Mouse (Mus musculus) c-Kit-positive CD71-negative TER-119-negative erythroid progenitor cells, embryonic 14.5 days (primary cell): ENCODE measurements around the gene Atf7.
A peak's percentile ranks its signal among the peaks of the same experiment; 100 is the strongest.

Experiments
- DNase-seq: peaks from one replicate; pipeline ENCODE4 v3.0.0-alpha.2; 2013; ENCODE audit warnings: low read depth

Atf7 gene

GRCm38 (mm10) chr15:102515791-102516190 is 109.5 kb downstream of the Atf7 start:
- no peak for DNase-seq

DNA sequence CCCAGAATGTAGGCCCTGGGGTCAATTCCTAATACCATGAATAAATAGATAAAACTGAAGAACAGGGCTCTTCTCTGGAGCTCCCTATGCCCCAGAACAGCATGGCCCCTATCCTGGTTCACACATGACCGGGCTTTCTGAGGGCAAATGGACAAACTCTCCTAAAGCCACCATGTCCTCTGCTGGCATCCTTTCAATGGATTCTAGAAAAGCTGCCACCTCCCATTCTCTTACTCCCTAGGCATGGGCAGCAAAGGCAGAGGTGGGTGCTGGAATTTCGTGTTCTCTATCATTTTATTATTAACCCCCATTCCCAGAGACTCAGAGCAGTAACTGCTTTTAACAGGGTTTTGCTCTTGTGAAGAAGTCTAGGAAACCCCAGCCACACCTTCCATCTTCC is 110.0 kb downstream of the Atf7 start:
- no peak for DNase-seq

DNA sequence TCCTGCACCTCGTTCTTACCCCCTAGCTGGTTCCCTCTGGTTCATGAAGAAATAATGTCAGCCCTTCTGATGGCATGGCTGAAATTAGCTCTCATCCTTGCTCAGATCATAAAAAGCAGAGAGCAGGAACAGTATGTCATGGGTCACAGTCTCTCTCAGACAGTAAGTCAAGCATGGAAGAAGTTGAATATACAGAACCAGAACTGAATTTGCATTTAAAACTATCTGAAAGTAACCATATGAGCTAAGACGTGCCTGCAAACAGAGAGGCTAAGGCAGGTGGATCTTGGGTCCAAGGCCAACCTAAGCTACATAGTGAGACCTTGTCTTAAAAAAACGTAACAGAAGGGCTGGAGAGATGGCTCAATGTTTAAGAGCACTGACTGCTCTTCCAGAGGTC is 112.3 kb downstream of the Atf7 start:
- no peak for DNase-seq

DNA sequence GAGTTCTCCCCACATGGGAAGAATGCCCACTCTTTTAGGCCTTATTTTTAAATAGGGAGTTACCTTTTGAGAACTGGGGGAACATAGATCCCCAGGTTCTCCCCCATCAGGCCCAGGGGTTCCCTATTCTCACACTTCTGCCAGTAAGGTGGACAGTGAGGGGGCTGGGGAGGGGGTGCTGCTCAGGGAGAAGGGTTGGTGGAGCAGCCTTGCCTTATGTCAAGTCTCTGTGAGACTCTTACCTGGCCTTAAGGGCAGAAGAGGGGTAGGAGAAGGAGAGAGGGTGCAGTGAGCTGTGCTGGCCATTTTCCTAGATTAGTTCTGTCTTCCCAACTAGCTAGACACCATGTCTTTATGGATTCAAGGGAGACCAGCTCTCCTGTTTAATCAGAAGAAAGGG is 112.8 kb downstream of the Atf7 start:
- no peak for DNase-seq

DNA sequence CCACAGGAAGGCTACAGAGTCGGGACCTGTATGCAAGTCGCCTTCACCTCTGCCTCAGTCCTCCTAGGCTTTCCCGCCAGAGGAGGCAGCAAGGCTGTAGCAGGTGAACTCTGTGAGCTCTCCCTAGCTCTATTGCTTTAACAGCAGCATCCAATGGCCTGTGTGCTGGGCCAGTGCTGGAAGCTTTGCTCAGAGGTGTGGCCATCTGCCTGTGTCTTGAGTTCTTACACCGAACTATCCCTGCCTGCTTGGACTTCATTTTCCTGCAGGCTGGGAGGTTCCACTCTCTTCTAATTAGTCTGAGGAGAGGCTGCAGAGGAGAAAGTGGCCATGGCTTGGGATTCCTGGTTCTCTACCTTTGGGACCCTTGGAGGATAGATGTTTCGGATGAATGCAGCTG is 113.3 kb downstream of the Atf7 start:
- DNase-seq: no peak

GRCm38 (mm10) chr15:102511285-102511833 is 113.9 kb downstream of the Atf7 start:
- DNase-seq: no peak

GRCm38 (mm10) chr15:102510590-102511284 is 114.5 kb downstream of the Atf7 start:
- peak; percentile 73 for DNase-seq

DNA sequence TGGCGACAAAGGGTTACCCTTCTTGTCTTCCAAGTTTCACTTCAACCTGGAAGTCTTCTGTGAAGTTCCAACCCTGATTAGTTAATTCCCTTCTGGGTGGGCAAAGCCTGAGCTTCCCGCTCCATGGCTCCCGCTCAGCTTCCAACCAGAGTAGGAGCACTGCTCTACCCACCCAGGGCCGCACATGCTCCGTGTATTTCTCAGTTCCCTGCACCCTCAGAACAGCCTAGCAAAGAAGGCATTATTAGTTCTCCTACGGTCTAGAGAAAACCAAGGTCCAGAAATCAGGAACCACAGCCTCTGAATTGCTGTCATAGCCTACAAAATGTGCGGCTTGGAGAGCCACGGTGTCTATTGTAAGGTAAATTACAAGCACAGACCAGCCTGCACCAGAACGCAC is 115.2 kb downstream of the Atf7 start:
- no peak for DNase-seq

DNA sequence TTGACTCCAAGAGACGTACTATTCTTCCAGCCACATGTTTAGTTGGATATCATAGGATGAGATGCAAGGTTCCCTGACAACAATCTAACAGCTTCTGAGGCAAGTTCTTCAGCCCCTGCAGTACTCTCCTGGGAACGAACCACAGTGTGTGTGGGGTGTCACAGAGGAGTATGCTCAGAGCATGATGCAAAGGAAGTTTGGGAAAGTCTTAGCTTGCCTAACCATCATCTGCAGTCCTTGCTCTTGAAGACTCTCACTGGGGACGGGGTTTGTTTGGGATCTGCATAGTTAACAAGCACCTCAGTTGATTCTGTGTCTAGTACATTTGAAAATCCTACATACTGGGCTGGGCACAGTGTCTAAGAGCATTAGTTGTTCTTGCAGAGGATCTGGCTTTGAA is 116.9 kb downstream of the Atf7 start:
- no peak for DNase-seq

DNA sequence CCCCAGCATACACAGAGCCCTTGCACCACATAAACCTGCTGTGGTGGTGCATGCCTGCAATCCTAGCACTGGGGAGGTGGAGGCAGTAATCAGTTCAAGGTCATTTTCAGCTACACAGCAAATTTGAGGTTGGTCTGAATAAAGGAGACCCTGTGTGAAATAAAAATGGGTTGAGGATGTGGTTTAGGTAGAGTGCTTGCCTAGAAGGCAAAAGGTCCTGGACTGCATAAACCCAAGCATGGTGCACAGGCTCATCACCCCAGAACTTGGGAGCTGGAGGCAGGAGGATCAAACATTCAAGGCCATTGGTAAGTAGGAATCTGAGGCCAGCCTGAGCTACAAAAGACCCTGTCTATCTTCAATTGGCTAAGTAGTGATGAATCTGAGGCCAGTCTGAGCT is 117.7 kb downstream of the Atf7 start:
- no peak for DNase-seq

- no peak for DNase-seq
These were observed 118.4 kb downstream of the Atf7 start for GRCm38 (mm10) chr15:102506864-102507263.

- DNase-seq: no peak
These were observed 118.8 kb downstream of the Atf7 start for GRCm38 (mm10) chr15:102506464-102506830.

- DNase-seq: no peak
These were observed 119.3 kb downstream of the Atf7 start for GRCm38 (mm10) chr15:102505770-102506463.

- no peak for DNase-seq
These were observed 120.0 kb downstream of the Atf7 start for GRCm38 (mm10) chr15:102505073-102505769.

DNA sequence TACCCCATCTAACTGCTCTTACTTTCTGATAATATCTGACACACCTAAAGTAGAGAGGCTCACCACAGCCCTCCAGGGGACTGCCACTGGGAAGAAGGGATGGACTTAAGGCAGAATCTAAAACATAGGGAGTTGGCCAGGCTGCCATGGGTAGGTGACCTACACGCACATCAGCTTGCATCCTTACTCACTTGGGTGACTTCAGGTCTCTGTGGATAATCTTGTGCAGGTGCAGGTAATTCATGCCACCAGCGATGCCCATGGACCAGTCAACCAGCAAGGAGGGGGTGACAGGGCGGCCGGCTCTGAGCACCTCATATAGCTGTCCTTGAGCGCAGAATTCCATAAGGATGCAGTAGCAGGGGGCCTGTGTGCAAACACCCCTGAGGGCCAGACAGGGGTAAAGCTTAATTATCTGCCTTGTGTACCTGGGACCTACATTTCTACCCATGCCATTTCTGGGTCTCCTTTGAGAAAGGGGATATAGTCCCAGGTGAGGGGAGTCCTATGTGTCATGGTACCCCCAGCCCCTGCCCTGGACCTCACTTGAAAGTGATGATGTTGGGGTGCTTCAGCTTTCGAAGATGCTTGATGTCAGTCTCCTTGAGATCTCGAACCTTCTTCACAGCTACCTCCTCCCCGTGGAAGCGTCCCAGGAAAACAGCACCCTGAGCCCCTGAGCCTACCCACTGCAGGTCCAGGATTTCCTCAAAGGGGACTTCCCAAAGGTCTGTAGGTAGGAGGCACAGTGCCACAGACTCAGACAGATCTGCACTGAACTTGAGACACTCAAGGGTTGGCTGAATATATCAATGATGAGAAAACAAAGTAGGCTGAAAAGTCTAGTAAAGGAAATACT is 121.1 kb downstream of the Atf7 start:
- DNase-seq: no peak

DNA sequence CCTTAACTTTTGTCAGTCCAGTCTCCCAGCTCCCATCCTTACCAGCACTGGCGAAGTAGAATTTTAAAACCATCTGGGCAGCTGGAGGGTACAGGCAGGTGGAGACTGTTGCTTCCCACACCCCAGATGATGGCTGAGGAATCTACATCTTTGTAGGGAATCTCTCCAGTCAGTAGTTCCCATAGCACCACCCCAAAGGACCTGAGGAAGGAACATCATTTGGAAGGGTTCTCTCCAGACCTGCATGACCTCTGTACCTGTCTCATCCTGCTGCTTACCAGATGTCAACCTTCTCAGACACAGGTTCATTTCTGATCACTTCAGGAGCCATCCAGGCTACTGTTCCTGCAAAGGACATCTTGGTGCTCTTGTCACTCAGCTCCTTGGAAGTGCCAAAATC is 121.8 kb downstream of the Atf7 start, which contains the start of gene Gm10337:
TSS of gene Gm10337 (plus strand) at position 276 of the 400 bp plus-strand sequence.
- DNase-seq: no peak

GRCm38 (mm10) chr15:102502254-102502840 is 122.9 kb downstream of the Atf7 start:
- no peak for DNase-seq

DNA sequence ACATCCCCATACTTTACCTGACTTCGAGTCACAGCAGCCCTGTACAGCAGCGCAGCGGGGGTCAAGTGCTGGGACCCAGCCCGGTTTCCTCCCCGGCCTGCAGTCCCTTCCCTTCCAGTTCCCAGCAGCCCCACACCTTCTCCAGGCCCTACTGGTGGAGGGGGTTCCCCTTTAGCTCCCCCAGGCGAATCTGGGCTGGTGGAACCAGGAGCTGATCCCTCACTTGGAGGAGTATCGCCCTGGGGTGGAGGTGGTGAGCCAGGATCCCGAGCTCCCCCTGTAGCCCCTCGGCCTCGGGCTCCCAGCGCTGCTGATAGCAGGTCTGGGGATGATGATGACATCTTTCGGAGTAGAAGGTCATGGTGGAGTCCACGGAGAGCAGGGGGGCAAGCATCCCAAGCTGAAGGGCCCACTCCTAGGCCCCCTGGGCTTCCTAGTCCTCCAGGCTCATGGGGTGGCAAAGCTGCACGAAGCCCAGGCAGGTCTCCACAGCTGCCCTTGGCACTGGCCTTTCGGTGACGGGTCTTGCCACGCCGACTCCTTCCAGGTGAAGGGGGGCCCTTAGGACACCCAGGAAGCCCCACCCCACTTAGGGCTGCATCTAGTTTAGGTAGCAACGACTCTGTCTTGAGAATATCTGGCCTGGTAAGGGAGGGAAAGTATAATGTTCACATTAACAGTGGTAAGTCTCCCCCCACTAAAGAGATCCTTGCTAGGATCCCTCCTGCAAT is 124.0 kb downstream of the Atf7 start:
- DNase-seq: no peak

DNA sequence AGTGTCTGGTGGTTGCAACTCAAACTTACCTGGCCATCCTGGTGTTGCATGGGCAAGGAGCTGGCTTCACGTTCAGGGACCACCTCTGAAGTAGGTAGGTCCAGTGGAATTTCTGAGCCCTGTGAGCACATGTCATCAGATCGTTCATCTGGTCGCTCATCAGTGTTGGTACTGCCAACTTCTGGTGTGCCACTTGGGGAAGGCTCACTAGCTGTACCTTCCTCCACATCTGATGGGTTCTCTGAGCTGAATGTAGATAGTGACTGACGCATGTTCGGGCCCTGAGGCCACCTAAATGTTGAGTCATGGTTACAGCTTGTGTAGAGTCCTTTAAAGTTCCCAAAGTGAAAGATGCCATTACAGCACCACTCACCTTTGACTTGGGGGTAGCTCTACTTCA is 124.8 kb downstream of the Atf7 start:
- no peak for DNase-seq

DNA sequence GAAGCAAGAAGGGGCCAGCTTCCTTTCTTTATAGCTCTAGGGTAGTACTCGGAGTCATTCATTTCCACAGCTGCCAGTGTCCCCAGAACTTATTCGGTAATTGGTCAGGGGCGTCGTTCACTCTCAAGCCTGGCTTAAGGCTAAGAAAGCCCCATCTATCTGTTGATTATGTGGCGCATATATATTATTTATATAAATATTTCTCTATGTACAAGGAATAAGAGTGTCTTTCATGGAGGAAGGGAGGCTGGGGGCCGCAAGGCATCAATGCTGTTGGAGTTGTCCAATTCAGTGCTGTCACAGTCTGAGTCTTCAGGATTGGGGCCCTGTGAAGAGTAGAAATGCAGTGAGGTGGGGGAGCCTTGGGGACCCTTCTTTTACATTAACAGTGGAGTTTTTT is 125.4 kb downstream of the Atf7 start:
- no peak for DNase-seq

DNA sequence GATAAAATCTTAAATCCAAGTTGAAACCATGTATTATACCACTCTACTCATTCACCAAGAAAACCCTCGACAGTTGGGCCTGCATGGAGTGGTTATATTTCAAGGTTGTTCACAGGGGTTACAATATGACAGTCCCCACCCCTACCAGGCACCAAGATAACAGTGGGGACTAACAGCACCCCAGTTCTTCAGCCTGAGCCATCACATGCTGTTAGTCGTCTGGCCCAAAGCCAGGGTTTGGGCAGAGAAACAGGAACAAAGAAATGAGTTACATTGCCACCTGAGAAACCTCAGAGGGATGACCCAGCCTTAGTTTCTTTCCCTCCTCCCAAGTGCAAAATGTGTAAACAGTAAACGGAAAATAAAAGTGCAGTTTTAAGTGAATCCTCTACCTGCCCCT is 125.9 kb downstream of the Atf7 start:
- no peak for DNase-seq
